Mouse (Mus musculus) MEL (cell line): ENCODE data around the gene Cltb.

Source experiments
- CTCF ChIP-seq, 3 experiments: IDR thresholded peaks in 2 of 3; conservative IDR thresholded peaks in 1 of 3; 2 replicates each; pipeline ENCODE4 v1.5.1; 2011 to 2012; ENCODE audit warnings: low read length in 3 of 3, low read depth in 2 of 3, mild to moderate bottlenecking in 2 of 3, improper control_type of control experiment in 1 of 3, inconsistent platforms in 1 of 3, mixed read lengths in 1 of 3, moderate library complexity in 1 of 3; ENCODE audit not compliant: control insufficient read depth in 1 of 3, insufficient read depth in 1 of 3, poor library complexity in 1 of 3, severe bottlenecking in 1 of 3
- MEF2A ChIP-seq: IDR thresholded peaks from 2 replicates; pipeline ENCODE4 v1.6.1; 2014; ENCODE audit warnings: low read depth, mild to moderate bottlenecking, inconsistent platforms, low read length, improper control_type of control experiment; ENCODE audit not compliant: poor library complexity, insufficient replicate concordance, severe bottlenecking; ENCODE audit errors: extremely low read depth
- NELFE ChIP-seq: IDR thresholded peaks from 2 replicates; pipeline ENCODE4 v1.6.1; 2011; ENCODE audit warnings: low read depth, low read length, improper control_type of control experiment
- POLR2A ChIP-seq, 2 experiments: IDR thresholded peaks; 2 replicates each; pipeline ENCODE4 v1.6.1; 2011 to 2012; ENCODE audit warnings: low read length in 2 of 2, mild to moderate bottlenecking in 2 of 2, control low read depth in 1 of 2, improper control_type of control experiment in 1 of 2, low read depth in 1 of 2, moderate library complexity in 1 of 2; ENCODE audit not compliant: control insufficient read depth in 1 of 2, insufficient read depth in 1 of 2, poor library complexity in 1 of 2
- POLR2AphosphoS5 ChIP-seq: IDR thresholded peaks from 2 replicates; pipeline ENCODE4 v1.6.1; 2012; ENCODE audit warnings: low read depth, borderline replicate concordance, mild to moderate bottlenecking, inconsistent platforms, low read length, moderate library complexity, mixed read lengths
- TBP ChIP-seq: IDR thresholded peaks from 2 replicates; pipeline ENCODE4 v1.8.0; 2011; ENCODE audit warnings: low read depth, low read length, improper control_type of control experiment

DNA sequence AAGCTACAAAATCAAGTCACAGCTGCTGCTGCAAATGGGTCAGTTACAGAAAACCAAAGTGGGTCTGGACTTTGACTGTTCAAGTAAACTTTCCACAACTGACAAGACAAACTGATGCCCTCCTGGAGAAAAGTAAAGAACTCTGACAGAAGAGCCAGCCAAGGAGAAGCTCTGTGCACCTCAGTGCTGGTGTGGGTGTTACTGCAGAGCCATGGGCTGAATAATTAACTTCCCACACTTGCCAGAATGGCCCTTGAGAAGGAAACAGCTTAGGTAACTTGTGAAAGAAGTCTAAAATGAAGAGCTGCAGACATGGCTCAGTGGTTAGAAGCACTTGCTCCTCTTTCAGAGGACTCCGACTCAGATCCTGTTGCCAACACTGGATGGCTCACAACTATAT is 53.5 kb downstream of the Cltb start:
- no peak for TF ChIP-seq CTCF (IDR thresholded peaks at IDR 0.05 in 2 of 3, conservative IDR thresholded peaks at IDR 0.05 in 1 of 3; ENCODE audit: control insufficient read depth in 1 of 3, insufficient read depth in 1 of 3, low read depth in 2 of 3, low read length in 3 of 3, poor library complexity in 1 of 3, severe bottlenecking in 1 of 3)
- no peak for TF ChIP-seq POLR2A (IDR thresholded peaks at IDR 0.05; ENCODE audit: control insufficient read depth in 1 of 2, insufficient read depth in 1 of 2, low read depth in 1 of 2, low read length in 2 of 2, poor library complexity in 1 of 2)
- TF ChIP-seq POLR2AphosphoS5 = no peak
- no peak for TF ChIP-seq MEF2A
- TF ChIP-seq TBP = no peak
- TF ChIP-seq NELFE = no peak
